Mouse (Mus musculus): Measurements from ENCODE around the gene Ryr2. TPM values are rescaled to one million over a fixed set of nuclear protein-coding genes. Genes with fewer than 3 reads are reported as not detected.

Gene Ryr2
- polyA plus RNA-seq, 1 experiment = 62.3 TPM

- Histone ChIP-seq H3K27ac (ENCODE audit: insufficient read depth, low read length) (no peak overlapping the region), H3K4me3 (ENCODE audit: insufficient read depth, low read length) (no peak overlapping the region), H3K4me1 (ENCODE audit: control insufficient read depth, insufficient read depth, low read length) (peaks cover 6% of the 10 kb centered on the region)
- TF ChIP-seq POLR2A (IDR thresholded peaks at IDR 0.05; ENCODE audit: extremely low read depth, insufficient read depth, low read length) = no peak
- no peak for TF ChIP-seq CTCF (IDR thresholded peaks at IDR 0.05; ENCODE audit: extremely low read depth, insufficient read depth, low read length)
Observed at GRCm38 (mm10) chr13:12099446-12099845, 7.3 kb downstream of the Ryr2 start.

GRCm38 (mm10) chr13:12098981-12099380 lies 7.8 kb downstream of the Ryr2 start:
- H3K27ac ChIP-seq (ENCODE audit: insufficient read depth, low read length) = no peak overlapping the region
- TF ChIP-seq CTCF (IDR thresholded peaks at IDR 0.05; ENCODE audit: extremely low read depth, insufficient read depth, low read length) (no peak), POLR2A (IDR thresholded peaks at IDR 0.05; ENCODE audit: extremely low read depth, insufficient read depth, low read length) (no peak)
- no peak overlapping the region for H3K4me3 ChIP-seq (ENCODE audit: insufficient read depth, low read length)
- peaks cover 6% of the 10 kb centered on the region for H3K4me1 ChIP-seq (ENCODE audit: control insufficient read depth, insufficient read depth, low read length)

- no peak for TF ChIP-seq POLR2A (IDR thresholded peaks at IDR 0.05; ENCODE audit: extremely low read depth, insufficient read depth, low read length)
- TF ChIP-seq CTCF (IDR thresholded peaks at IDR 0.05; ENCODE audit: extremely low read depth, insufficient read depth, low read length) = no peak
- Histone ChIP-seq H3K4me3 (ENCODE audit: insufficient read depth, low read length) (no peak overlapping the region), H3K4me1 (ENCODE audit: control insufficient read depth, insufficient read depth, low read length) (peaks cover 5% of the 10 kb centered on the region), H3K27ac (ENCODE audit: insufficient read depth, low read length) (no peak overlapping the region)
Observed at GRCm38 (mm10) chr13:12096382-12096932, 10.3 kb downstream of the Ryr2 start.

GRCm38 (mm10) chr13:12094569-12094968 lies 12.2 kb downstream of the Ryr2 start:
- no peak overlapping the region for H3K27ac ChIP-seq (ENCODE audit: insufficient read depth, low read length)
- H3K4me1 ChIP-seq (ENCODE audit: control insufficient read depth, insufficient read depth, low read length) = peaks cover 8% of the 10 kb centered on the region
- H3K4me3 ChIP-seq (ENCODE audit: insufficient read depth, low read length) = no peak overlapping the region
- TF ChIP-seq POLR2A (IDR thresholded peaks at IDR 0.05; ENCODE audit: extremely low read depth, insufficient read depth, low read length) (no peak), CTCF (IDR thresholded peaks at IDR 0.05; ENCODE audit: extremely low read depth, insufficient read depth, low read length) (no peak)

GRCm38 (mm10) chr13:12093146-12093545 lies 13.6 kb downstream of the Ryr2 start:
- TF ChIP-seq CTCF (IDR thresholded peaks at IDR 0.05; ENCODE audit: extremely low read depth, insufficient read depth, low read length) (no peak), POLR2A (IDR thresholded peaks at IDR 0.05; ENCODE audit: extremely low read depth, insufficient read depth, low read length) (no peak)
- no peak overlapping the region for H3K4me3 ChIP-seq (ENCODE audit: insufficient read depth, low read length)
- H3K4me1 ChIP-seq (ENCODE audit: control insufficient read depth, insufficient read depth, low read length) = peaks cover 5% of the 10 kb centered on the region
- no peak overlapping the region for H3K27ac ChIP-seq (ENCODE audit: insufficient read depth, low read length)

- no peak overlapping the region for H3K4me3 ChIP-seq (ENCODE audit: insufficient read depth, low read length)
- H3K27ac ChIP-seq (ENCODE audit: insufficient read depth, low read length) = no peak overlapping the region
- TF ChIP-seq CTCF (IDR thresholded peaks at IDR 0.05; ENCODE audit: extremely low read depth, insufficient read depth, low read length) (no peak), POLR2A (IDR thresholded peaks at IDR 0.05; ENCODE audit: extremely low read depth, insufficient read depth, low read length) (no peak)
- peaks cover 5% of the 10 kb centered on the region for H3K4me1 ChIP-seq (ENCODE audit: control insufficient read depth, insufficient read depth, low read length)
Observed at GRCm38 (mm10) chr13:12092379-12093107, 14.2 kb downstream of the Ryr2 start.

- Histone ChIP-seq H3K4me1 (ENCODE audit: control insufficient read depth, insufficient read depth, low read length) (peaks cover 4% of the 10 kb centered on the region; the same call in 1 of the 2 replicates), H3K4me3 (ENCODE audit: insufficient read depth, low read length) (no peak overlapping the region), H3K27ac (ENCODE audit: insufficient read depth, low read length) (no peak overlapping the region)
- no peak for TF ChIP-seq CTCF (IDR thresholded peaks at IDR 0.05; ENCODE audit: extremely low read depth, insufficient read depth, low read length)
- no peak for TF ChIP-seq POLR2A (IDR thresholded peaks at IDR 0.05; ENCODE audit: extremely low read depth, insufficient read depth, low read length)
Observed at GRCm38 (mm10) chr13:12084112-12084475, 22.7 kb downstream of the Ryr2 start.

- H3K4me3 ChIP-seq (ENCODE audit: insufficient read depth, low read length) = no peak overlapping the region
- H3K27ac ChIP-seq (ENCODE audit: insufficient read depth, low read length) = no peak overlapping the region
- TF ChIP-seq CTCF (IDR thresholded peaks at IDR 0.05; ENCODE audit: extremely low read depth, insufficient read depth, low read length) = no peak
- TF ChIP-seq POLR2A (IDR thresholded peaks at IDR 0.05; ENCODE audit: extremely low read depth, insufficient read depth, low read length) = no peak
- H3K4me1 ChIP-seq (ENCODE audit: control insufficient read depth, insufficient read depth, low read length) = peaks cover 4% of the 10 kb centered on the region; the same call in 1 of the 2 replicates
Observed at GRCm38 (mm10) chr13:12083443-12084111, 23.2 kb downstream of the Ryr2 start.

GRCm38 (mm10) chr13:12080590-12080989 lies 26.2 kb downstream of the Ryr2 start:
- TF ChIP-seq POLR2A (IDR thresholded peaks at IDR 0.05; ENCODE audit: extremely low read depth, insufficient read depth, low read length) (no peak), CTCF (IDR thresholded peaks at IDR 0.05; ENCODE audit: extremely low read depth, insufficient read depth, low read length) (no peak)
- H3K4me3 ChIP-seq (ENCODE audit: insufficient read depth, low read length) = no peak overlapping the region
- H3K27ac ChIP-seq (ENCODE audit: insufficient read depth, low read length) = no peak overlapping the region
- H3K4me1 ChIP-seq (ENCODE audit: control insufficient read depth, insufficient read depth, low read length) = peaks cover 10% of the 10 kb centered on the region; the same call in 1 of the 2 replicates
